Mouse (Mus musculus): ENCODE measurements around the gene Slc9a3r1.

- TF ChIP-seq POLR2A (IDR thresholded peaks at IDR 0.05; ENCODE audit: low read depth, low read length) = peak; percentile 65
- peak; percentile 94 for TF ChIP-seq CTCF (IDR thresholded peaks at IDR 0.05; ENCODE audit: extremely low read depth, insufficient read depth, insufficient read length, insufficient replicate concordance)
Observed at GRCm38 (mm10) chr11:115153699-115154292, 9.3 kb upstream of the Slc9a3r1 start.

All from spleen, adult 2 months (tissue).